Mouse (Mus musculus): ENCODE measurements around the gene Gm5105. TPM values are rescaled to one million over a fixed set of nuclear protein-coding genes. Genes with fewer than 3 reads are reported as not detected.

The Gm5105 gene
- total and polyA plus RNA-seq, 3 experiments, result not detected

DNA sequence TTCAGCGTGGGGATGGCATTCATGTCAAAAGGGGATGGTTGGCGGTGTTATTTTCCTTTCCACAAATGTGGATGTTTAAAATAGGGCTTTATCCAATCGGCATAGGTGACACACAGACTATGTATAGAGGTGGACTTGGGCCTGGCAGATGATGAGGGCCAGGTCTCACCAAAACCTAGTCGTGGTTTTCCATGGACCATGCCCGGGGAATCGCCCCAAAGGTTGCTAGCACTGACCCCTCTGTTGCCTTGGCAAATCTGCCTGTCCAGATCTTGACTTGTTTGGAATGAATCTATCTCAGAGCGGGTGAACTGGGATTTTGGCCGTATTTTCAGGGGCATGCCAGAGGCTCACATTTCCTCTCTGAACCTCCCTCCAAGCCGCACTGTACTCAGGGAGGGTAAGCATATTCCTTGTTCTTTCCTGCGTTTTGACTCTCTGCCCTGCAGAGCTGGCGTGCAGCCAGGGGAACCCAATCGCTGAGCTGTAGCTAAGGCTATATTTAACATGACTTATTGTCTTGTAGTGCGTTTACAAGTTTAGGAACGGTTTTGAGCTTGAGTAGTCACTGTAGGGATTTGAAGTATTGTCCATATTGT lies 3.4 kb downstream of the Gm5105 start:
- H3K79me2 ChIP-seq (ENCODE audit: control insufficient read depth, insufficient read depth, low read length, poor library complexity), result no peaks in the 10 kb centered on the region
- peaks cover 8 to 23% of the 10 kb centered on the region in 2 experiments for H3K4me1 ChIP-seq (ENCODE audit: control insufficient read depth in 1 of 2, insufficient read depth in 2 of 2, low read length in 2 of 2)
- no peak overlapping the region for H3K9ac ChIP-seq (ENCODE audit: control insufficient read depth, low read depth, low read length, poor library complexity, severe bottlenecking)
- H3K4me3 ChIP-seq (ENCODE audit: control insufficient read depth in 1 of 2, insufficient read depth in 1 of 2, low read depth in 2 of 2, low read length in 2 of 2), result no peak overlapping the region
- H3K9me3 ChIP-seq (replicated peaks; ENCODE audit: insufficient read depth, low read length), result no peaks in the 10 kb centered on the region
- H3K36me3 ChIP-seq (ENCODE audit: control insufficient read depth in 1 of 2, insufficient read depth in 2 of 2, low read length in 2 of 2), result peaks cover 0 to 22% of the 10 kb centered on the region in 2 experiments; a peak in 2 of 4 replicates
- no peak for DNase-seq (ENCODE audit: low read depth, low spot score)
- no peak overlapping the region for H3K27ac ChIP-seq (ENCODE audit: control insufficient read depth, low read depth, low read length)
- H3K27me3 ChIP-seq (ENCODE audit: control insufficient read depth in 1 of 2, insufficient read depth in 2 of 2, low read length in 2 of 2), result no peaks in the 10 kb centered on the region
- TF ChIP-seq SMC3 (IDR thresholded peaks at IDR 0.05; ENCODE audit: low read depth, low read length) (no peak), KAT2A (conservative IDR thresholded peaks at IDR 0.05; ENCODE audit: low read depth, low read length) (no peak), NELFE (IDR thresholded peaks at IDR 0.05; ENCODE audit: low read depth, low read length) (no peak), MYC (IDR thresholded peaks at IDR 0.05; ENCODE audit: low read depth, low read length) (no peak), ZC3H11A (IDR thresholded peaks at IDR 0.05; ENCODE audit: low read depth, low read length) (no peak), ELF1 (IDR thresholded peaks at IDR 0.05; ENCODE audit: low read depth, low read length) (no peak), TBP (IDR thresholded peaks at IDR 0.05; ENCODE audit: low read depth, low read length) (no peak), ZMIZ1 (IDR thresholded peaks at IDR 0.05; ENCODE audit: low read depth, low read length) (no peak), USF1 (IDR thresholded peaks at IDR 0.05; ENCODE audit: low read depth, low read length) (no peak), MAFK (IDR thresholded peaks at IDR 0.05; ENCODE audit: borderline replicate concordance, low read depth, low read length) (no peak), POLR2AphosphoS5 (IDR thresholded peaks at IDR 0.05; ENCODE audit: borderline replicate concordance, low read depth, low read length) (no peak)

- Histone ChIP-seq H3K9ac (ENCODE audit: control insufficient read depth, low read depth, low read length, poor library complexity, severe bottlenecking) (no peak overlapping the region), H3K4me1 (ENCODE audit: control insufficient read depth in 1 of 2, insufficient read depth in 2 of 2, low read length in 2 of 2) (peaks cover 8 to 23% of the 10 kb centered on the region in 2 experiments), H3K36me3 (ENCODE audit: control insufficient read depth in 1 of 2, insufficient read depth in 2 of 2, low read length in 2 of 2) (peaks cover 0 to 22% of the 10 kb centered on the region in 2 experiments; a peak in 2 of 4 replicates), H3K27me3 (ENCODE audit: control insufficient read depth in 1 of 2, insufficient read depth in 2 of 2, low read length in 2 of 2) (no peaks in the 10 kb centered on the region), H3K9me3 (replicated peaks; ENCODE audit: insufficient read depth, low read length) (no peaks in the 10 kb centered on the region), H3K4me3 (ENCODE audit: control insufficient read depth in 1 of 2, insufficient read depth in 1 of 2, low read depth in 2 of 2, low read length in 2 of 2) (no peak overlapping the region), H3K27ac (ENCODE audit: control insufficient read depth, low read depth, low read length) (no peak overlapping the region), H3K79me2 (ENCODE audit: control insufficient read depth, insufficient read depth, low read length, poor library complexity) (no peaks in the 10 kb centered on the region)
- TF ChIP-seq MAX (IDR thresholded peaks at IDR 0.05; ENCODE audit: low read length), result peak; percentile 46; the same call in 1 of the 2 replicates
- 0 out of 2 replicates have a peak, but pooled peaks have one; percentile 33 for TF ChIP-seq JUND (IDR thresholded peaks at IDR 0.05; ENCODE audit: low read depth, low read length)
- TF ChIP-seq USF1 (IDR thresholded peaks at IDR 0.05; ENCODE audit: low read depth, low read length), result no peak
- TF ChIP-seq ZKSCAN1 (IDR thresholded peaks at IDR 0.05; ENCODE audit: low read depth, low read length), result no peak
- TF ChIP-seq ZMIZ1 (IDR thresholded peaks at IDR 0.05; ENCODE audit: low read depth, low read length), result no peak
- no peak for TF ChIP-seq TCF12 (IDR thresholded peaks at IDR 0.05; ENCODE audit: low read depth, low read length)
- DNase-seq (ENCODE audit: low read depth, low spot score), result peak; percentile 26
Measured at GRCm38 (mm10) chr3:138062673-138063072, 4.5 kb downstream of the Gm5105 start.

Data from MEL (cell line).